Mouse (Mus musculus): ENCODE data around the gene Aff1.

Gene Aff1

DNA sequence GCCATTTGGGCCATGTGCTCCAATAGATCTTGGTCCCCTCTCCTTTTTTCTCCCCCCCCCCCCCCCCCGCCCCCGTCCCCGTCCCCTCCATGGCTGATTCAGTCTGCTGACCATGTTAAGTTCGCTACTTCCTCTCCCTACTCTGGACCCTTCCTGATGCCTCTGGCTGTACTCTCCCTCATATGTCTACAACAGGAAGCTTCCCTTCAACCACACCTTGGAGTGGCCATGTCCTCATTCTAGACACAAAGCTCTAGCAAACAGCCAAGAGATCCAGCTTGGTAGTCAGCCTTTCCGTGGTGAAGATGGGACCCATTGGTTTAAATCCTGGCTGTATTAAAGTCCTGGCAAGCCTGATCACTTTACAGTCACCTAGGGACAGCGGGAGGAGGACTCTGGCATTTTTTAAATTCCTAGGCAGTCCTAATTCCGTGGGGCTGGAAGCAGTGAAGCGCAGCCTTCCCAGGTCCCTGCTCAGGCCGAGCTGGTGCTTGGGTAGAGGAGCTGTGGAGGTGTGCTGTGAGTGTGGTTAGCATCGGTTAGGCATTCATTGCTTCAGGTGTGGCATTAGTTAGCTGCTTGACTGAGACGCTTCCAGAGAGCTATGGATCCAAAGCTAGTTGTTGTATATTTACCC lies 144.1 kb downstream of the Aff1 start:
- no peak for DNase-seq (ENCODE audit: low read depth, low spot score)

- DNase-seq (ENCODE audit: low read depth, low spot score), result peak; percentile 51
Observed at GRCm38 (mm10) chr5:103838550-103839264, 146.5 kb downstream of the Aff1 start.

- no peak for DNase-seq (ENCODE audit: low read depth, low spot score)
Observed at GRCm38 (mm10) chr5:103839265-103839626, 147.1 kb downstream of the Aff1 start.

DNA sequence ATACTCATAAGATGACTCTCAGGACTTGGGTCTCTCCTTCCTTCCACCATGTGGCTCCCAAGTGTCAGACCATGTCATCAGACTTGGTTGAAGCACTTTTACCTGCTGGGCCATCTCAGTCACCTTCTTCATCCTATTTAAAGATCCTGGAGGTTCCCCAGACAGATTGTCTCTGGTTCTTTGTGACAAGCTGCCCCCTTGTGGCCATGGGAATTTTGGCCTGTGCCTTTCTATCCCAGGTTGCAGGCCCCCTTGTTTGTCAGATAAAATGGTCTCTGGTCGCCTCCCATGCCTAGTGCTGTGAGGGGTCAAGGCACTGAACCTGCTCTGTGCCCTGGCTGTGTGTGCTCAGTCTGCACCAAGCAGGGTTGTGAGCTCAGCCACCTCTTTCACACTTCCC lies 151.8 kb downstream of the Aff1 start:
- peak; percentile 64 for DNase-seq (ENCODE audit: low read depth, low spot score)

- no peak for DNase-seq (ENCODE audit: low read depth, low spot score)
Observed at GRCm38 (mm10) chr5:103845418-103846153, 153.4 kb downstream of the Aff1 start.

- no peak for DNase-seq (ENCODE audit: low read depth, low spot score)
Observed at GRCm38 (mm10) chr5:103846154-103846551, 154.0 kb downstream of the Aff1 start.

GRCm38 (mm10) chr5:103846609-103847008 lies 154.4 kb downstream of the Aff1 start:
- DNase-seq (ENCODE audit: low read depth, low spot score), result no peak

DNA sequence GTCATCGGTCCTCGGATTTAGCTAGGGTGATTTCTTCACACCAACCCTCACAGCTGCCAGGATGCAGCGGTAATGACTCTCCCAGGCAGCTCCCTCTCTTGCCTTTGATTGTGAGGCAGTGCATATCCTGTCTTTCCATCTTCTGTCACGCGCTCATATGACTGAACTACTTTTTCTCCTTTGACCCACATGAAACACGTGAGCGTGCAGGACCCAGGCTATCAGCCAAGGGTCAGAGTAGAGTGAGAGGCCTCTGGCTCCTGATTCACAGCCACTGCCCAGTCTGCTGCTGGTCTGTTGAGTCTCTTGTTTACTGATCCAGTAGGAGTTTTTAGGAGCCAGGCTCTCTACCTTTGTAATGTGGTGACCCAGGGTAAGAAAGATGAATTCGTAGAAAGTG lies 156.4 kb downstream of the Aff1 start:
- DNase-seq (ENCODE audit: low read depth, low spot score), result no peak

DNA sequence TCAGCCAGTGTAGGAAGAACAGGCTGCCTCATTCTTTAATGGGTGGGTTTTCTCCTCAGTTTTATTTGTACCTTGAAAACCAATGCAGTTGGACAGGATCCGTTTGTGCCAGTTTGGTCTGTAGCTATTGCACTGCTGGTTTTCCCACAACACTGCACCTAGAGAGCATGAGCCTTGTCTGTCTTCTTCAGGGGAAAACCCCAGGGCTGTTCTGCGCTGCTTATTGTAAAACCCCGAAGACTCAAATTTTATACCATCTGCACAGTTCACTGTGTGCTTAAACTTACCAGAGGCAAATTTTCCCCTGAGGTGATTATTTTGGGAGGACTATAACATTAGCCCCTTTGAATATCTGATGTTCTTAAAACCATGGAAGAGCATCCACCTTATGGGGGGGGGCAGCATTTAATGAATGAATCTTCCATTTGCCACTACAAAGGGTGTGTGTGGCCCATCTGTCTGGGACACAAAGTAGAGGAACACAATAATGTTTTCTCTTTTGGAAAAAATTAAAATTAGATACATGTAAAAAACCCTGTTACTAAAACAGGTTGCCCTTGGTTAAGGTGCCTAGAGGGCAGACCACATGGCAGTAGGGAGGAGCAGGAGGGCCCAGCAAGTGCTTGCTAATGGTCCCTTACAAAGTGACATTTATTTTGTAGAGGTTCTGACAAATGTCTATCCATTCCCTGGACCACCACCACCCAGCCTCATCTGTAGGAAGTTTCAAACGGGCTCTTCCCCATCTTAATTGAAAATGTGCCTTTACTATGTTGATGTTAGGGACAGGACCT lies 160.8 kb downstream of the Aff1 start:
- DNase-seq (ENCODE audit: low read depth, low spot score), result no peak

DNA sequence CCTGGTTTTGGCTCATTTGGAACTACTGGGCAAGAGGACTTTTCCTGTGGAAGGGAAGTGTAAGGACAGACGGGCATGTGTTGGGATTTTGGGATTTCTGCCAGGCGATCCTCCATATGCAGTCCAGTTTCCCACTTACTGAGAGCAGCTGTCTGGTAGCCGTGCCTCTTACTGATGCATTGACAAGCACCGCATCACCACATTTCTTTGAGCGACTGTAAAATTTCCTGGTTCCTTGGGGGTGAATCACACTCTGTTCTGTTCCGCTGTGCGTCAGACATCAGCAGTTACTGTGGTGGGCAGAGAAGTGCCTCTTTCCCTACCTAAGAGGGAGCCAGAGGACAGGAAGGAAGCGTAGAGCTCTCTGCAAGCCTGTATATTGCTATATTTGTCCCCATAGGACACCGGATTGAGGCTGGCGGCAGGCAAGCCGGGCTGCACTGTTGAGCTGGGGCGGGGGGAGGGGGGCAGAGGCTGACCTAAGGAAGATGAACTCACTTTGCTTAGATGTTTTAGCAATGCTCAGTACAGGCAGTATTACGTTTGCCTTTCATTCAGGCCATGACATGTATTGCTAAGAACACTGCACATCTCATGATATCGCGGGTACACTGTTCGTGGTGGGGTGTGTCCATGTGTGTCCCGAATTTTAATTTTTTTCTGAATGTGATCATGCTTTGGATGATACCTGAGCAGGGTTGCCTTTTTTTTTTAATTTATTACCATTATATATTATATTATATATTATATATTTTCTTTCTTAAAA lies 162.1 kb downstream of the Aff1 start:
- peak; percentile 42 for DNase-seq (ENCODE audit: low read depth, low spot score)

DNA sequence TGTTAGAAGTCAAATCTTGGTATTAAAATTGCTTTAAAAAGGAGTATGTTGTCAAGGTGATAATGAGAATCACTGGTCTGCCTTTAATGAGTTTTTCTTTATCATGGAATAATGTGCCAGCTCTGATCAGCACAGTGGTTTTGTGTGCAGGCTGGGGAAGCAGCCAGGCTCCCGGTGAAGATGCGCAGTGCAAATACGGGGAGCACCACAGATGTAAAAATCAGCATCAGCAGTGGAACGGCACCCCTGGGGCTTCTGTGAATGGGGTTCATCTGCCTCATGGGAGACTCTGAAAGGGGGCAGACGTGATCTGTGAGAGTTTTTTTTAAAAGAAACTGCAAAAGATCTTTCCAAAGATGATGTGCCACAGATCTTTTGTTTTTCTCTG lies 162.6 kb downstream of the Aff1 start:
- no peak for DNase-seq (ENCODE audit: low read depth, low spot score)

GRCm38 (mm10) chr5:103855483-103856211 lies 163.5 kb downstream of the Aff1 start:
- DNase-seq (ENCODE audit: low read depth, low spot score), result no peak

DNA sequence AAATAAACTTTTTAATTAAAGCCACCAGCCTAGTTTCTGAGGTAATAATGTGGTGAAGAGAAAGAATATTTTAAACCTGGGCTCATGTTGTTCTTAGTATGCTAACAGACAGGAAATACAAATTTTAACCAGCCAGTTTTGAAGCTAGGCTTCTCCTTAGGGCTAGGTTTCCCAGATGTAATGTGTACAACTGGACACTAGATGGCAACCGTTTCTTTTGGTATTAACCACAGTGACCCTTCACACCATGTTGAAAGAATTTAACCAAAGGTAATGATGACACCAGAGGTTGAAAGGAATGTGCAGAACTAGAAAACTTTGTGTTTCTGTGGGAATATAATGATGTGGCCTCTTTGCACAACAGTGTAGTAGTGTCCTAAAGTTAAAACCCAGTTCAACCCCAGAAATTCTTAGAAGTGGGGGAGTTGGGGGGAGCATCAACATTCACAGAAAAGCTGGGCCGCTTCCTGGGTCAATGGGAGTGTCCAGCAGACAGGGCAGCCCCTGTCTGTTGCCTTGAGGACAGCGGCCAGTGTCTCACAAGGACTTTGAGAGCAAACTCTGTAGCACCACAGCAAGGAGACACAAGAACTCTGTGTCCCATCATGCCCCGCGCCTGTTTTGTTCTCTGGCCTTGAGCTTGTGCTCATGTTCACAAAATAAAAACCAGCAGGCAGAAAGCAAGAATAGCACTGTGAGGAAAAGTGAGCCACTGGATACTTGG lies 164.3 kb downstream of the Aff1 start:
- DNase-seq (ENCODE audit: low read depth, low spot score), result peak; percentile 88

DNA sequence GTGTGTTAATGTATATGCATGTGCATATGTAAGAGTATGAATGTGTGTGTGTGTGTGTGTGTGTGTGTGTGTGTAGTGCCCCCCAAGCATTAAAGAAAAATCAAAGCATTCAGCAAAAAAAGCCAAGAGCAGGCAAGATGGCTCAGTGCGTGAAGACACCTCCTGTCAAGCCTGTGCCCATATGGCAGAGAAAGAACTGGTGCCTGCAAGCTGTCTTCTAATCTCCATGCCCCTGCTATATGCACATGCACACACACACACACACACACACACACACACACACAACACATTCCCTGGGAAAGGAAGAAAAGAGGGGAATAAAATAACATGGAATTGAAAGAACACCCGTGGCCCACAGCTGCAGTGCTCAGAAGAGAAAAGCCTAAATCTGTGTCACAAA lies 165.0 kb downstream of the Aff1 start:
- no peak for DNase-seq (ENCODE audit: low read depth, low spot score)

GRCm38 (mm10) chr5:103860622-103861021 lies 168.4 kb downstream of the Aff1 start:
- no peak for DNase-seq (ENCODE audit: low read depth, low spot score)

- DNase-seq (ENCODE audit: low read depth, low spot score), result no peak
Observed at GRCm38 (mm10) chr5:103863759-103864158, 171.6 kb downstream of the Aff1 start.

- no peak for DNase-seq (ENCODE audit: low read depth, low spot score)
Observed at GRCm38 (mm10) chr5:103889766-103890165, 197.6 kb downstream of the Aff1 start.

GRCm38 (mm10) chr5:103898310-103898709 lies 206.1 kb downstream of the Aff1 start:
- DNase-seq (ENCODE audit: low read depth, low spot score), result no peak

Measured in 3T3-L1 (cell line).